Mouse (Mus musculus) adrenal gland, postnatal 4 days (tissue): ENCODE measurements around the gene Xpnpep2. TPM values are rescaled to one million over a fixed set of nuclear protein-coding genes. Genes with fewer than 3 reads are reported as not detected.

Experiments used
- DNase-seq, 2 experiments: peaks; one replicate each; pipeline ENCODE4 v3.0.0; 2021 to 2022; ENCODE audit warnings: low spot score in 2 of 2, mixed read lengths in 2 of 2
- total RNA-seq, 2 experiments: library from RNA; stranded (reverse); gene quantifications; 2 replicates each; pipeline ENCODE4 v1.2.3; 2021

Gene Xpnpep2
- total RNA-seq, 2 experiments from 2014 or later = 1.5 to 7.1 TPM

GRCm38 (mm10) chrX:48157396-48157795, 48.9 kb downstream of the Xpnpep2 start:
- DNase-seq = no peak

GRCm38 (mm10) chrX:48158229-48158919, 49.8 kb downstream of the Xpnpep2 start:
- DNase-seq = no peak

GRCm38 (mm10) chrX:48169892-48170291, 61.4 kb downstream of the Xpnpep2 start:
- no peak for DNase-seq

DNA sequence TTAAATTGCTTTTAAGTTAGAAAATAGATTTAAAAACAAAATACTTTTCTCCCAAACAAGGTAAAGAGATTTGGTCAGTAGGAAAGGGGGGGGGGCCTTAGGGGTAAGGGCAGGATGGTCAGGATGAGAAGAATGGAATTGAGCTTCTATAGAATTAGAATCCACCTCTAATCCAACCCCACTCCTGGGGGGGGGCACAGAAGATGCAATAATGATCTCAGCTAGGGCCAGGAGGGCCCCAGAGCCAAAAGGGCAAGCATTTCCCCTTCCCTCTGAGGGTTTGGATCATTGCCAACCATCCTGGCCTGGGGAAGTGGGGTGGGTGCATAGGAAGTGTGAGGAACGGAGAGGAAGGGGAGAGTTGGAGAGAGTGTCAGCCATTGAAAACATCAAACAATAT, 61.8 kb downstream of the Xpnpep2 start:
- no peak for DNase-seq

DNA sequence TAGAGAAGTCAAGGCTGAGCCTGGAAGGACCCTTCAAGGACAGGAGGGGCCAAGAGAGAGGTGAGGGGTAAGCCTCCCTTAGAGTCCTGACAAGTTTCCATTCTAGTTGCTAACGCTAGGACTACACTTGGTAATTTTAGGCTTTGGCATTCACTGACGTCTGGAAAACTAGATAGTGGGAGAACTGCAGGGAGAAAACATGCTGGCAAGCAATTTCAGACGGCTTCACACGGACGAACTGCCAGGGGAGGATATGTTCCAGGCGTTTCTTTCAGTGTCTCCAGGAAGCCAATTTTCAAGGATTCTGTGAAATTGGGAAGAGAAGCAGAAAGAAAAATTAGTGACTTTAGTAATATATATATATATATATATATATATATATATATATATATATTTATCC, 73.3 kb downstream of the Xpnpep2 start:
- DNase-seq = no peak

- DNase-seq = no peak
Measured at GRCm38 (mm10) chrX:48184703-48185102, 76.2 kb downstream of the Xpnpep2 start.

Other genes starting within 250 kb of the Xpnpep2 start
- gene Smarca1, start 215.8 kb upstream of the Xpnpep2 start, total RNA-seq = 10 to 100 TPM; 47.4 to 61.0 TPM
- 10 to 100 TPM; 68.0 to 74.1 TPM for gene Ocrl, start 196.3 kb upstream of the Xpnpep2 start, total RNA-seq
- gene Apln, start 73.9 kb upstream of the Xpnpep2 start, total RNA-seq = 1 to 10 TPM; 9.4 to 10.0 TPM
- gene Sash3, start 37.7 kb downstream of the Xpnpep2 start, total RNA-seq = 1 to 10 TPM; 1.8 to 2.6 TPM
- gene Zdhhc9, start 100.2 kb downstream of the Xpnpep2 start, total RNA-seq = 10 to 100 TPM; 20.3 to 23.4 TPM
- gene Utp14a, start 148.1 kb downstream of the Xpnpep2 start, total RNA-seq = 10 to 100 TPM; 17.4 to 23.0 TPM
- 10 to 100 TPM; 12.4 to 12.6 TPM for gene Bcorl1, start 232.6 kb downstream of the Xpnpep2 start, total RNA-seq